Mouse (Mus musculus) fibroblast of lung, adult 2 months (primary cell): ENCODE data around the gene Hivep1.

Source experiments
- DNase-seq: peaks from one replicate; pipeline ENCODE4 v3.0.0-alpha.2; 2011; ENCODE audit warnings: low read depth

Gene Hivep1

DNA sequence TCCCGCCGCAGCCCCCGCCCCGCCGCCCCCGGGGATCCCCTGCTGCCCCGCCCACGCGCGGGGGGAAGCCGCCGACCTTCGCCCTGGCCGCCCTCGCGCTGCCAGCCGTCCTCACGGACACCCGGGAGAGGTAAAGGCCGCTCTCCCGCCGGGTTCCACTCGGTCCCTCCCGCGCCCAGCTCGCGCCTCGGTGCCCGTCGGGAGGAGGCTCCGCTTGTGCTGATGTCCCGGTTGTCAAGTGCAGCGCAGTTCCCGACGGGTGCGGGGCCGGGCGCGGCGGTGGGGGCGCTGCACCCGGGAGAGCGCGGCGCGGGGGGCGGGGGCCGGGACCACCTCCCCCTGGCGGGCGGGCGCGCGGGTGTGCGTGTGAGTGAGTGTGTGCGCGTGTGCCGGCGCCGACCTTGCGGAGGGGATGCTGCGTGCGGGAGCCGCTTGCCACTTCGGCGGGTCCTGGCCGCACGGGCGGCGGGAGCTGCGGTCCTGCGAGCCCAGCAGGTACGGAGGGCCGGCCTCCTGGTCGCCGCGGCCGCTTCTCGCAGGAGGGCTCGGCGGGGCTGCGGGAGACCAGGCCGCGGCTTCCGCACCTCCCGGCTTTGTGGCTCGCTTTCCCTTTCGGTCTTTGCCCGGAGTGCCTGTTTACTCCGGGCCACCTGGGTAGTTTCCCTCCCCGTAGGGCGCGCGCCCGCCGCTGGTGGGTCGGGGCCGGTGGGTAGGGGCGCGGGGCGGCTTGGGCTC lies at the start of gene Hivep1:
Gene Hivep1, plus strand, starts transcription at position 61 of the 735 bp plus-strand sequence.
- no peak for DNase-seq

DNA sequence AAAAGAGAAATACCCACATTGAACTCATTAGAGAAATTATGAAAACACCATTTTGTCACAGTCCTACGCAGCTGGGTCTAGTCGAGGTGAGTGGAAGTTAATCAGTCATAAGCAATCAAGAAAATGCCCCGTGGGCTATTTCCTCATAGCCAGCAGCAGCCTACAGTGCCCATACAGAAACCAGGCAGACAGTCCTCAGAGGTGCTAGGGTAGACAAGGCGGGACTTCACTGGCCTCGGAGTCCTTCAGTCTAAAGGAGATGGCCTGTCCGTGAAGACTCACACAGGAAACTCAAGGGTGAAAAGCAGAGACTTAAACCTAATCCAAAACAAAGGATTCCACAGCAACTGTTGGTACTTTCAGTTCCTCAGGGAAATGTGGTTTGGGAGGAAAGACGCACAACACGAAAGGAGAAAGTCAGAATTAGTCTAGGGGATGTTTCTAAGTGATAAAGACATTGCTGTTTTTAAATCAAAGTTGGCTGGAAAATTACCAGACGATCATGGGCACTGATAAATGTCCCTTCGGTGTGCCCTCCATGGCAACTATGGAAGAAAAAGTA lies 36.3 kb upstream of the Hivep1 start:
- DNase-seq: no peak

DNA sequence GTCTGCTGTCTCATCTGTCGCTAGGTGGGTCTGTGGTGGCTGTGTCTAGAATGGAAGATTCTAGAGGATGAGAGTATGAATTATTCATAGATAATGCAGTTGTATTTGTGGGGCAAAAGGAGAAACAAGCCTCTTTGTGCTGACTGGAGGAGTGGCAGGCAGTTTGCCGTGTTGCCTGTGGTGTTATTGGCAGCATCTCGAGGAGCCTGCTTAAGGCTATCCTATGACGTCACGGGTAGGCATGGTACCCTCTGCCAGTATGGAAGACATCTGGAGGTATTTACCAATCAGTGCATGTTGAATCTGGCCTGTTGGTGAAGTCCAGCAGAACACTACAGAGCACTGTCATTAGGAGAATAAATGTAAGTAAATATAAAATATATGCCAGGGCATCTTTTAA lies 35.6 kb upstream of the Hivep1 start:
- no peak for DNase-seq

DNA sequence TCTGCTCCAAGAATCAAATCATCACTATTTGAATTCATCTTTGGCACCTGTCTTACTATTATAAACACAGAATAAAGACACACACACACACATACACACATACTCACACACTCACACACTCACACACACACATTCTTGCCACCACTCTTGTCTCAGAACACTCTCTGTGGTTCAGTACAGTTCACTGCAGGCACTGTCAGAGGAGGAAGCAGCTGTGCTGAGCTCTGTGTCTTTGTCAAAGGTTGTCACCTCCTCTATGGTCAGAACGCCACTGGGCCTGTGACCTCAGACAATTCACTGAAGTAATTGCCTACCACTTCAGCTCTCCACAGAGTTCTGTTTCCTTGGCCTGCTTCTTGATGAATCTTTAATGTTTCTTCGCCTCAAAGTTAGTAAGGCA lies 33.5 kb upstream of the Hivep1 start:
- DNase-seq: no peak

DNA sequence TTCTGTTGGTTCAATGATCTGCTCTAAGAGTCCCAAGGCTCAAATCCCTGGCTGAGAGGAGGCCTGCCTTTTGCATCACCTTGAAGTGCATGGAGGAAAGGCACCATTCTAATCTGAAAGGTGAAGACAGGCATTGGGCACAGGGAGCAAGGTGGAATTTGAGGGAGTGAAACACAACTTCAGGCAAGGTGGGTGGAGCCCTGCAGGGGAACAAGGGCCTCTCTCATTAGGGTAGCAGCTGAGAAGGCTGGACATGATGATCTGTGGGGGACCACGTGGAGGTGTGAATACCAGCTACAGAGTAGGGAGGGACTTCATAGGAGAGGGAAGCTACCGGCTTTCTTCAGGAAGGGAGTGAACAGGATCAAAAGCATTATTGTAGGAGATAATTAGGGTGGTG lies 10.6 kb upstream of the Hivep1 start:
- no peak for DNase-seq

DNA sequence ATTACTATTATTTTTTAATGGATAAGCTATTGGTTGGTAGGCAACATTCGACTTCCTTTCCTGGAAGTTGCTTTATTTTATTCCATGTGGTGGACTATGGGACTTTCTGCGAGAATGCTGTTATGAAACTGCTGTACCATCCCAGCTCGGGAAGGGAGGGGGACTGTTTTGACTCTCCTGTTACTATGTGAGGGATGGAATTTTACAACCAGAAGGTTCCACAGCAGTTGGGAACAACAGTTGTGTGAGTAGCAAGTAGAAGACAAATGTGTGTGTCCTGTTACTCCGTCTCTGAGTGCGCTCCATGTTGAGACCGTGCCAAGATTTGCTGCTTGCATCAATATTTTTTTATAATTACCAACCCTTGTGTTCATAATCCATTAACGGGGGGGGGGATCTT lies 8.4 kb upstream of the Hivep1 start:
- DNase-seq: no peak

DNA sequence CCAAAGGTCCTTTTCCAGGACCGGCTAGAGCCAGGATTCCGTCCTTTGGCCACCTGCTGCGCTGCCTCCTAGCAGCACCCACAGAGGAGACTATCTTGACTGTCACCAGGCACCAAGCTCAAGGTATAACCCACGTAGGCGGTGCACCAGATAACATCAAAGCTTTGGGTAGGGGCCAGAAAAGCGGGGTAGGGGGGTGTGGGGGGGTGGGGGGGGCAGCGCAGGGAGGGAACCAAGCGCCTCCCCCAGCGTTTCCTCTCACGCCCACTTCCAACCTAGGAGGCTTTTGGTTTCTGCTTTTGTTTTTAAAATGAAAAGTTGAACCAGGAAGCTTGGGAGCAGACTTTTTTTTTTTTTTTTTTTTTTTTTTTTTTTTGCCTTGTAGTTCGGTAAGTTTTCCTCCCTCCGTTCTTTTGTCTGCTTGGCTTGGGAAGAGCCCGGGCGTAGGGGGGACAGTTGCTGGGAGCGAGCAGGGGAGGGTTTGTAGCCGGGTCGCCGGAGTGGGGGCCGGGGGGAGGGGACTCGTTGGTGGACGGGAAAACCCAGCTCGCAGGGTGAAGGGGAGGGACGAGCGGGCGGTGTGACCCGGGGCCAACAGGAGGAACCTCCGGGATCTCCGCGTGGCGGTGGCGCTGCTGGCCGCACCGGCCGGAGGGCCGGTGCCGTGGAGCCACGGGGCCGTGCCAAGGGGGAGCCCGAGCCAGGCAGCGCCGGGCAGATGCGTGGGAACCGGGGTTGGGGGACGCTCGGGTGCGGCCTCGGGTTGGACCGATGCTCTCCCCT lies 2.6 kb upstream of the Hivep1 start:
- no peak for DNase-seq

DNA sequence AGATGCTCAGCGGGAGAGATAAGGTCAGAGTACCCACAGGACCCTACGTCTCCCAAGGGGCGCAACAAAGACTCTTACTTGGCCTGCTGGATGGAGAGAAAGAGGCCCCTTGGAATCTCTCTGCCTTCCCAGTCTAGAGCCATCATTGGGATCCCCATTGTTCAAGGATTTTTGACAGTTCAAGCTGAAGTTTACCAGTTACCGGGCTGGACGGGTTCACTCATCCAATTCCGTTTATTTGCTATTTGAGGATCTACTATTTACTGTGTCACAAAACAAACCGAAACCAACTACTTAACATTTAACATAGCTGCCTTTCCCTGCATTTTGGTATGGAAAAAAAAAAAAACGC lies 2.1 kb upstream of the Hivep1 start:
- DNase-seq: no peak

DNA sequence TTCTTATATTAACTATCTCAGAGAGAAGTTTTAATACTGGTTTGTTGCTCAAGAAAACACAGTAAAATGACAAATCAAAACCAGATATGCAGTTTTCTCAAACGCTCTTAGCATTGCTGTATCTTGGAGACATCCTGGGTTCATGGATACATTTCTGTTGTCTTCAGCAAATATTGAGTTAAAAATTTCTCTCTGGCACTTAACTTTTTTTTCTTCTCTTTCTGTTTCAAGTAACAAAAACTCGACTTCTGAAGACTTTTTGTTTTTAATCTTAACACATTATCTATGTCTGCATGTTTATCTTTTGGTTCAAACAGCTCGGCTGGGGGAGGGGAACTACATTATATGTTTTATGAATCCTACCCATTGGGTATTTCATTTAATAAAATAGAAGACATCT lies 1.7 kb upstream of the Hivep1 start:
- no peak for DNase-seq

DNA sequence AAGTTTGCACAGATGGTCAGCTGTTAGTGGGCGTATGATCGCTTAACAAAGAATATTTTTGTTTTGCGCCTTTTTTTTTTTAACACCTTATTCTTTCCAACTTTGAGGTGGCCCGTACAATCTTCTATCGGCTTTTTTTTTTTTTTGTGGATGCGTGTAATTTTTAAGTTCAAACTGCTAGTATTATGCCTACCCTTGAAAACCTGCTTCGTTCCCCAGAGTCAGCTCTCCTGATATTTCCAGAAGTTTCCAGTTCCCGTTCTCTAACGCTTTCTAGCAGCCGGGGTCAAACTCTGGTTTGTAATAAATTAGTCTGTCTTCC lies 980 bp upstream of the Hivep1 start:
- DNase-seq: no peak

DNA sequence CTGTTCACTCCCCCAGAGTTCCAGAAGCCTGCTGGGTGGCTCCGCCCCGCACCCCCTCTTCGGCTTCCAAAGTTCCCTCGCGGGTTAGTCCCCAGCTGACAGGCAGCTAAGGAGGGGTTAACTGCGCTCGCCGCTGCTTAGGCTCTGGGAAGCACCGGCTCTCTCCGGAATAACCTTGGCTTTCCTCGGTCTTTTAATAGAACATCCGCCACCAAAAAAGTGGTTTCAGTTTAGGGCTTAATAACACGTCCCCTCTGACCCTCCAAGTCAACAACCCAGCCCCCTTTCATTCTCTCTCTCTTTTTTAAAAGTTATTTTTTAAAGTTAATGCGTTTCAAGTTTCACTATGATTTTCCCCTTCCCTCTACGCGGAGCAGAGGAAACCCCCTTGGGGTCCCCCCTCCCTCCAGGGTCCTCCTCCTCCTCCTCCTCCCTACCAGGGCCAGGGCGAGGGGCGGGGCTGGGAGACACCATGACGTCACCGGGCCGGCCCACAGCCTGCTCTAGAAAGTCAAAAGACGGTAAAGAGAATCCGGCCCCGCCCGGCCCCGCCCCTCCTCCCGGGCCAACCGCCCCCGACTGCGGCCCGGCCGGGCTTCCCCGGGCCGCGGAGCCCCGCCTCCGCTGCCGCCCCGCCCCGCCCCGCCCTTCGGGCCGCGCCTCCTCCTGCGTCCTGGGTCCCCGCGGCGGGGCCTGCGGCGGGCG lies 467 bp upstream of the Hivep1 start:
- DNase-seq: peak; percentile 75

DNA sequence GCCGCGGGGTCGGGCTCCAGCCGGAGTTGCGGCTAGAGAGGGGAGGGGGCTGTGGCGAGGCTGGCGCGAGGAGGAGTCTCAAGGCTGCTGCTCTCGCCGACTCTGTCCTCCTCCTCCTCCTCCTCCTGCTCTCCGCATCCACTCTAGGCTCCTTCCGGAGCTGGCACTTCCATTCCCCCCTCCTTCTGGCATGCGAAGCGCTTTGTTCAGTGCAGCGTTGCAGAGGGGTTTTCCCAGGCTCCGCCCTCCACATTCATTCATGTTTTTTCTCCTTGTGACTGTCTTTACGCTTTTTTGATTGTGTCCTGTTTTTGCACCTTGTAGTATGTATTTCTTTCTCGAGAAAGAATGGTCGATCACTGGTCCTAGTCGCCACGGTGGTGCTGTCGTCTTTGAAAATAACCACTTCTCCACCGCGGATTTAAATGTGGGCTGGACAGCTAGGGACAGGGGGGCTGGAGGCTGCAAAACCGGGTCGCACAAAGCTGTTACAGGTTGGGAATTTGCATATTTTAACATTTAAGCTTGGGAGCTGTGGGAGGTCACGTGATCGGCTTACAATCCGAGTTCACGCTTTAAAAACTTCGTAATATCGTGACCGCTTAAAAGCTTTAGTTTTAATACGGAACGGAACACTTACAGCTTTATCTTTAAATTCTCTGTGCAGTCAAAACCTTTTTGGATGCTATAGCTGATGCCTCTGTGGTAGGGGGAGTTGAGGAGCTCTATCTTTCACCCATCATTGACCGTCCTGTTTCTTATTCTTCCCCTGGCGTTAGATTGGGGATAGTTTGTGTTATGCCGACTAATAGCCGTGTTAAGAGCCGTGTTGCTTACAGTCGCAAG lies 1.1 kb downstream of the Hivep1 start:
- DNase-seq: no peak

DNA sequence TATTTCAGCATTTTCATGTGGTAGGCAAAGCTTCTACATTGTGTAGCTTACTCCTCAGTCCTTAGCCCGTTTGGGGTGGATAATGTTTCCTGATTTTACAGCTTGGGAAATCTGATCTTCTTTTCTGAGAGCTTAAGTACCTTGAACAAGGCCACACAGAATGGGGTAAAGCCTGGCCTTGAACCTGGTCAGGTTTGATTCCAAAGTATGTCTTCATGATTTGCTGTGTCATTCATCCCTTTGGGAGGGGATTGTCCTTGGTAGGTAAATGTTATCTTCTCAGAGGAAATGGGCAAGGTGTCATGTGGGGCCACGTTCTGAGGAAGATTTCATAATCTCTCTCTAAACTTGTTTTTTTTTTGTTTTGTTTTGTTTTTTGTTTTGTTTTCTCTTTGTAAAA lies 1.8 kb downstream of the Hivep1 start:
- no peak for DNase-seq

DNA sequence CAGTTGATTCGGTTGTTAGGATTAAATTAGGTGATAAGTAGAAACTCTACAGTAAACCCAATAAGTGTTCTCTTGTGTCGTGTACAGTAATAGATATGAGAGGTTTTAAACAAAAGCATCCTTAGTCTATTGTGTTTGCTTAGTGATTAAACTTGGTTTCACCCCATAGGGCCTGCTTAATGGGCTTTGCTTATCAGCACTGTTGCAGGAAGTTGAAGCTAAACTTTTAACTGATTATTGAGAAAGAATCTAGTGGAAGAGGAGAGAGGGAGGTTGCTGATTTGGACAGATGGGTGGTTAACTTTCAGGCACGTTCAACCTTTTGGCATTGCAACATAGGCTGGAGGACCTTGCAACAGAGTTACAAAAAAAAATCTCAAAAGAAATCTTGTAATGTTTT lies 2.3 kb downstream of the Hivep1 start:
- no peak for DNase-seq

DNA sequence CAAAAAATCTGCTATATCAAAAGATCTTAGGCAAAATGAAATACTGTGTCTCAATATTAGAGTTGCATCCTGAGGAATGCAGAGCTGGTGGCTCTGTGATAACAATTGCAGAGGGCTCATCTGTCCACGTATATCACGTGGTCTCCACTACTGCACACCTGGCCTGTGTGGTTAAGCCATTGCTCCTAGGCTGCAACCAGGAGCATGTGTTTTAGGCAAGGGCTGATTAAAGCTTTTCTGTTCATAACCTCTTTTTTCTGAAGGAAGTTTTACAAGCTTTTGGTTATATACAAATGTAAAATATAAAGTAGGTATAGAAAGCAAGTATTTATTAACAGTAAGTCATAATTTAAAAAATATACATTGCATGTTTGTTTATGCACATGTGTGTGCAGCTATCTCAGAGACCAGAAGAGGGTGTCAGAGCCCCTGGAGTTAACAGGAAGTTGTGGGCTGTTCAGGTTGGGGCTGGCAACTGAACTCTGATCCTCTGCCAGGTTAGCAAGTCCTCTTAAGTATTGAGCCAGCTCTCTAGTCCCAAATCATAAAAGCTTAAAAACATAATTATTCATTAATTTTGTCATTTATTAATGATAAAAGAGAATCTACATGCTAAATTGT lies 5.0 kb downstream of the Hivep1 start:
- no peak for DNase-seq

DNA sequence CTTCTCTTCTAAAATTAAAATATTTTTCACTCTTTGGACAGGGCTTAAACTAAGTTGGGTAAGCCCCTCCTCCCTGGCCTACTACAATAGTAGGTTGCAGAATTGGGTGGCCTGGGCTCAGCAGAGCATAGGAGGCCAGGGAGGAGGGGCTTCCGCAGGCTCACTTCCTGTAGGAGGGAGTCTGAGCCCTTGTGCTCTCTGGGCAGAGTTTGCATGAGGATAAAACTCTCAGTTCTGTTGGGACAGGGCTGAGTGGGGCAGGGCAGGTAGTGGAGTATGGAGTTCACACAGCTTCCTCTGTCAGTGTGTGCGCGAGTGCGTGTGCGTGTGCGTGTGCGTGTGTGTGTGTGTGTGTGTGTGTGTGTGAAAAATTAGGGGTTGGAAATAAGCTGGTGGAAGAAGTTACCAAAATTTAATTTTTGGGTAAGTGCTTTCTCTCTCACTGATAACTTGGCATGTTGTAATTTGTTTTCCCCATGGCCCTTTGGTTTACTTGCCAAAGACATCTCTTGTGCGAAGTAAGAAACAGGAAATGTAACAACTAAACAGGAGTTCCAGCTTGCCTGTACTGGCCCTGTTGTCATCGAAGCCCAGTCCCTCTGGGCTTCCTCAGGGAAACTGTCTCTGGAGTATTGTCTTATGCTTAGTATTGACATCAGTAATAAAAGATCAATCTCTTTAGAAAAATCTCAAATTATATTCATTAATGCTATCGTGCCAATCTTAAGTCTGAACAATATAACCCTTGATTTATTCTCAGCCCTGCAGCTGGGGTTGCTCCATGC lies 9.2 kb downstream of the Hivep1 start:
- no peak for DNase-seq

DNA sequence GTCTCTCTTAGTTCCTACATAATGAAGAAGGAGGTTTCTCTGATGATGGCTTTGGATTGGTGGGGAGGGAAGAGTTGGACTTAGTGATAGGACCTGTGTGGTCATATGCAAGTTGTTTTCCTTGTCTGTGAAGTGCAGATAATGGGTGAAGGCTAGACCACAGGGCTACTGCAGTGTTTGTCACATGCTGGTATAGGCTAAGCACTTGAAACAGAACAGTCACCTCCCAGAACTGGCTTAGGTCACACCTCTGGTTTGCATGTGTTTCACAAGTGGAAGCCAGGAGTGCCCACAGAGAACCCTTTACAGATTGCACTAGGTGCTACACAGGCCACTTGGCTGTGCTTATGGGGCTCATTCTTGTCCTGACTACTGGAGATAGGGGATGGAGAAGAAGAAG lies 12.4 kb downstream of the Hivep1 start:
- no peak for DNase-seq

DNA sequence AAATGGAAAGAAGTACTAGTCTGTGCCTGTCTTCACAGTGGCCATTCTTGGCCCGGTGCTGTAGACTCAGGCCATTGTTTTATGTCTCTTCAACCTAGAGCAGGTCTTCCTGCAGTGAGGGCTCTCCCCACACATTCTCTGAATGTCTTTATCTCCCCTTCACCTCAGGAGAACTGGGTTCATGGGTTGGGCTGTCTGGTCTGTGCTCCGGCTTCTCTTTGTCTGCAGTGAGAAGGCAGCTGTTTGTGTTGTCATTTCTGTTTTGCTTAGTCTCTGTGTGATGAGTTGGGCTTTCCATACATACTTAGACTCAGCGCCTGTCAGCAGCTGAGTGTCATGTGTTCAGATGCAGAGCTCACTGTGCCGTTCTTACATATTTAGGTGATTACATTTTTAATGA lies 18.4 kb downstream of the Hivep1 start:
- no peak for DNase-seq

DNA sequence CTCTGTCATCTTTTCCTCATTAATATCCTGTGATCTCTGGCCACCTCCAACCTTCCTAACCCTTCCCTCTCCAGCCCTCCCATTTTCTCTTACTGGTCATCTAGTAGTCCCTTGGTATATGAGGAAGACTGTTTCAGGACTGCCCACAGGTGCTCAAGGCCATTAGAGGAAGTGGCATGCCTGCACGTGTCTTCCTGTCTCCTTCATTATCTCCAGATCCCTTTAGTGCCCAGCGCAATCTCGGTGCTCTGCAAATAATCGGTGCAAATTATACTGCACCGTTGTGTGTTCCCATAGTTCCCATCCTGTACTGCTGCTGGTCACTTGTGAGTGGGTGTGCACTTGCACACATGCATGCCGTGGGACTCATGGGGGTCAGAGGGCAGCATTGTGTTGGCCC lies 19.2 kb downstream of the Hivep1 start:
- DNase-seq: no peak

DNA sequence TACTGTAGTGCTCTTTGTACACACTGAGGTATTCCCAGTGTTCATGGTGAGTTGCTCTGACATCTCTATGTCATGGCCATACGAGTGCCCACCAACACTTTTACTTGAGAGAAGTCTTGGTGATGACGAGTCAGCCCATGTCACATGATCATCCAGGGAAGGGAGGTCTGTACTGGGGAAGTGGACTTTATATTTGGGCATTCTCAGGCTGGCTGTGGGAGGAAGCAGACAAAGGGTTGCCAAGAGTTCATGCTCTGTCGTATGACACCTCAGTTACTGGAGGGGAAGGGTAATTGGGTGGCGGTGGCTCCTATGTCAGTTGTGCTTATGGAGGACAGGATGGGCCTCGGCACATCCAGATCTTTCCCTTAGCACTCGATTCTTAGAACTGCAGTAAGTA lies 21.5 kb downstream of the Hivep1 start:
- DNase-seq: no peak

DNA sequence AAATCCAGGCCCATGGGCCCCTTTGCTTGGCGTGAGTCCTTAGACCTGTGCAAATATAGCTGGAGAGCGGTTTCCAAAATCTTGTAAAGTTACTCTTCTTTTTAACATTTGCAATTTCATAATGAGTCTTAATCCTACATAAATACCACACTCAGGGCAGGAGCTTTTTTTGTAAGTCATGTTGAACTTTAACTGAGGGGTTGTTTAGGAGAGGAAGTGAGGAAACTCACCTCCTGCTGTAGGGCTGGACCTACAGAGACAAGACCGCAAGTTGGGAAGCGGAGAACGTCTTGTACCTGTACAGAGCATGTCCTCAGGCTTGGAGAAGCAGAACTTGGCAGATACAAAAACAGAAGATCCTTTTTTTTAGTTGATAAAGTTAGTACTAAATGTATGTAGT lies 23.7 kb downstream of the Hivep1 start:
- no peak for DNase-seq
